Mouse (Mus musculus) 3134 (cell line): ENCODE results near the gene Elf5.

Experiments
- DNase-seq: peaks from one replicate; pipeline ENCODE4 v3.0.0-alpha.2; 2011; ENCODE audit warnings: low spot score; ENCODE audit not compliant: insufficient read length; ENCODE audit errors: extremely low read depth

The Elf5 gene

DNA sequence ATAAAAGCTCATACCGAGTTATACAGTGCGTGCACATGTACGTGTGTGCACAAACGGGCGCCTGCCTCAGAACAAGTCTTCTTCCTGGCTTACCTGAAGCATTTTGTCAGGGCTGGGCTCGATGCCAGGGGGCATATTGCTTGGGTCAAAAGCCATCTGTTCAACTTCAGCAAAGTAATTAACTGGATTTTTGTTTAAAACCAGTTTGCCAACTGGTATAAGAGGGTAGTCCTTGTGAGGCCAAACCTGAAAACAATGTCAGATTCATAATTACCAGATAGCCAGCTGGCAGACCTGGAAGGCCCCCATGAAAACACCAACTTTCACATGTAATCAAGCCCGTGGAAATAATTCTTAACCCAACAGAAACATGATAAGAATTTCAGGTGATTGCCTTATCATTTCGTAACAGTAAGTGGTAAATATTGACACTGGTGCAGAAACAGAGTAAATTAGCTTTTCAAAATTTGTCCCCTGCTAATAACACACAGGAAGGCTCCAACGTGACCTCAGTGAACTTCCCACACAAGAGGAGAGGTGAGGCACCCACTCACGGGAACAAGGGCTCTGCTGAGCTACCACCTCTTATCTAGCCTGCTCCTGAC lies 55.6 kb downstream of the Elf5 start:
- no peak for DNase-seq

- DNase-seq: no peak
Measured at GRCm38 (mm10) chr2:103473362-103473761, 61.9 kb downstream of the Elf5 start.

DNA sequence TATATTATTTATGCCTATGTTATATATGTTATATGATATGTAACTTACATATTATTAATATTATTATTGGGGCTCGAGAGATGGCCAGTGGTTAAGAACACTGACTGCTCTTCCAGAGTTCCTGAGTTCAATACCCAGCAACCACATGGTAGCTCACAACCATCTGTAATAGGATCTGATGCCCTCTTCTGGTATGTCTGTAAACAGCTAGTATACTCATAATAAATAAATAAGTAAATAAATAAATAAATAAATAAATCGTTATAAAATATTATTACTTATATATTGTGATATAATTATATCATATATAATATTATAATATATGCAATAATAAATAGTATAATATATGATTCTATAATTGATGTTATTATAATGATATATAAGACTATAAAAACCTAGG lies 64.7 kb downstream of the Elf5 start:
- DNase-seq: no peak

- DNase-seq: no peak
Measured at GRCm38 (mm10) chr2:103476657-103477056, 65.2 kb downstream of the Elf5 start.

DNA sequence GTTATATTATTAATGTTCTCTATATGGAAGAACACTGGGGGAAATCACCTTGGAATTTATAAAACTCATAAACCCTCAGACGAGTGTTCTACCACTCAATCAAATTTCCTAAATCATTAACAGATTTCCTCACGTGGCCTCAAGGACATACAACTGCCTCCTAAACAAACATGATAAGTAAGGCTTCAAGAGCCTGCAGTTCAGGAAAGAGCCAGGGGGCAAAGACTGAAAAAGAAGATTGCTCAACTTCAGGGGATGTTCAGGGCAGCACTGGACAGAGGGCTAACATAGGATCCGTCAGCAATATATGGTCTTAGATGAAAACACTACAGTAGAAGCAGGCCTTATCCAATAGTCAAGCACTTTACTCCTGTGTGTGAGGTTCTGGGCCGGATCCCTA lies 66.0 kb downstream of the Elf5 start:
- DNase-seq: no peak

DNA sequence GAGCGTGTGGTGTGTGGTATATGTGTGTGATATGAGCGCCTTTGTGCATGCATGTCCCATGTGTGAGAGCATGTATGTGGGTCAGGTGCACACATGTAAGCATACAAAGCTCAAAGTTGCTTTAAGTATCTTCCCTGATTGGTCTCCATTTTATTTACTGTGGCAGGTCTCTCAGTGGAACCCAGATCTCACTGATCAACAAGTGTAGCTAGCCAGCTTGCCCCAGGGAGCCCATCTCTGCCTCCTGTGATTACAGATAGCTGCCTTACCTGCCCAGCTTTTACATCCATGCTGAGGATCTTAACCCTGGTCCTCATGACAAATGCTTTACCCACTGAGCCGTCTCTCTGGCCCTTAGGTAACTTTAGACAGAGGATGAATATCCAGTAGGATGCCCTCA lies 66.8 kb downstream of the Elf5 start:
- DNase-seq: no peak

DNA sequence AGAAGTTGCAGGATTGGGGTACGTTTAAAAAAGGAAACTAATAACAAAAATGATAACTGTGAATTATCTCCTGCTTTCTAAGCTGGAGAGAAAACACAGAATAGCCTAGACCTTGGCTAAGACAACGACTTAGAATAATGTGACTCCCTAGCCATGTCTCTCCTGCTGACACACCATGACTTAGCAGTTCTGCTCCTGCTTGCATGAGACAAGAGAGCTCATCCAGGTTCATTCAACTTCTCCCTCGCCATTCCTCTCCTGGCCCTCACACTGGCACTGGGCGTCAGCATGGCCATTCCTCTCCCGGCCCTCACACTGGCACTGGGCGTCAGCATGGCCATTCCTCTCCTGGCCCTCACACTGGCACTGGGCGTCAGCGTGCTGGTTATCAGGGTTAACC lies 68.8 kb downstream of the Elf5 start:
- DNase-seq: peak; percentile 15

GRCm38 (mm10) chr2:103480871-103481270 lies 69.4 kb downstream of the Elf5 start:
- no peak for DNase-seq

DNA sequence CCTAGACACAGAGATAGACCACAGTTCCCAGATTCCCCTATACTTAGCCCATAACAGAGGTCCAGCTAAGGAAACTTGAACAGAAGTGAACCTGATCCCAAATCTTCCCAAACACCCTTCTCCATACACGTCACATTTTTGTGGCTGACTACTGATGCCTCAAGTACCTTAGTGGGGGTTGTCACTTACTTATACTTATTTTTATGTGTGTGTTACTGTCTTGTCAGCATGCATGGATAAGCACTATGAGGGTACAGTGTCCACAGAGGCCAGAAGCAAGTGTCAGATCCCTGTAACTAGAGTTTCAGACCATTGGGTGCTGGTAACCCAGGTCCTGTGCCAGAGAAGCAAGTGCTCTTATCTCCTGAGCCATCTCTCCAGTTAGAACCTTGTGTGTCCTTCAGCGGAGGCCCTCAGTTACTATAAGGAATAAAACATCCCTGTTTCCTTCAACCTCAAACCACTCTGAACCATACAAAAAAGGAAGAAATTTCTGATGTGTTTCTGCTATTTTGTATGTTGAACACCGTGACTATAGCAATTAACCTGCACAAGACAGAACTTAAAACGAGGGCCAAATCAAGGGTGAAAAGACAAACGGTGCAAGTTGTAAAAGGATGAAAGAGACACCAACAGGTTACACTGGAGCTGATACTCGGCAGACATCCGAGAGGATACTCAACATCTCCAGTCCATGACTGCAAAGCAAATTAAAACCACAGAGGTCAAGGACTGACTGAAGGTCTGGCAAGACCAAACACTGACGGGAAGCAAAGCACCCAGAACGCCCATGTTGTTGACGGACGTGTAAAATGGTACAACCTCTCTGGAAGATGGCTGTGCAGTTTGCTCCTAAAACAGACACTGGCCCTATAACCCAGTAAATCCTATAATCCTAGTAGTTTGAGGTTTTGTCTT lies 70.1 kb downstream of the Elf5 start:
- DNase-seq: no peak

DNA sequence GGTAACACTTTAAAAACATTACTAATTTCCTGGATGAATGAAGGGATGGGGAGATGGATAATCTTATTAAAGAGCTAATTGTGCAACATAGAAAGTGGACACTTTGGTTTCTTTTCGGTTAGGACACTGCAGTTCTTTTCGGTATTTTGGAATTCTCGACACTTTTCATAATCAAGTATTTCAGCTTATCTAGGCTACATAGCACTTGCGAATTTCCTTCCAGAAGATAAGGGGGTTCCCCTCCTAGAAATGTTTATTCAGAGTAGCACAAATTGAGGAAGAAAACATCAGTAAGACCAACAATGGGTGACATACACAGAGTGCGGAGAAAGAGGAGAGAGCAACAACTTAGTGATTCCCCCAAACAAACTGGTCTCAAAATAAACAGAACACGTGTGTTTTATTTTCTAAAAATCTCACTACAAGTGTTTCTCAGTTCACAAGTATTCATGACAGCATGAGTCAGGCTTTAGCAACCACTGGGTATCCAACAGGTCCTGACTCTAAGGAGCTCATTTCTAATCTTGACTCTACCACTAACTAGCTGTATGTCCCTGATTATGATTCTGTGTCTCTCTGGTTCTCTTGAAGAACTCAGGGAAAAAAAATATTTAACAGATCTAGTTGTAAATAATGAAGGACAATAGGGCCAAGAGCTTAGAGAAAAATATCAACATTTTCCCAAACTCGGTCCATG lies 71.9 kb downstream of the Elf5 start:
- DNase-seq: no peak

GRCm38 (mm10) chr2:103483986-103484520 lies 72.6 kb downstream of the Elf5 start:
- DNase-seq: no peak

- DNase-seq: peak; percentile 91
Measured at GRCm38 (mm10) chr2:103484617-103485401, 73.3 kb downstream of the Elf5 start, which contains the start of gene Cat. Gene Cat (minus strand): TSS chr2:103485160.

DNA sequence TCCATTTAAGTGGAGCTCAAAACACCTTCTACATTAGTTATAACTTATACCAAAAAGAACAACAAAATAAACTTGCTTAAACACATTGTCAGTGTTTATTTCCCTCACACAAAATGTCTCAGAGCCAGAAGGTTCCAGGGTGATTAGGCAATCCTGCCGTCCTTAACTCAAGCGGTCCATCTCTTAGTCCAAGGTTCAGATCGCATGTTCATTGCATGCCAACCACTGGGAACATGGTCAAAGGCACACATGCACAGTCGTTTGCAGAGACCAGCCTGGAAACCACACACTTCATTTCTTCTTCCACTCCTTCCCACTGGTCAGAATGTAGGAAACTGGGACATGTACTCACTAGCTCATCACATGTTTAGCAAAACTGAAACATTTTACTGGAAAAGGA lies 81.0 kb downstream of the Elf5 start:
- DNase-seq: no peak

- no peak for DNase-seq
Measured at GRCm38 (mm10) chr2:103493827-103494226, 82.3 kb downstream of the Elf5 start.

- DNase-seq: no peak
Measured at GRCm38 (mm10) chr2:103495633-103496418, 84.3 kb downstream of the Elf5 start.
